9 mouse cellular contexts compared by ENCODE assay signal in the genomic region with DNA sequence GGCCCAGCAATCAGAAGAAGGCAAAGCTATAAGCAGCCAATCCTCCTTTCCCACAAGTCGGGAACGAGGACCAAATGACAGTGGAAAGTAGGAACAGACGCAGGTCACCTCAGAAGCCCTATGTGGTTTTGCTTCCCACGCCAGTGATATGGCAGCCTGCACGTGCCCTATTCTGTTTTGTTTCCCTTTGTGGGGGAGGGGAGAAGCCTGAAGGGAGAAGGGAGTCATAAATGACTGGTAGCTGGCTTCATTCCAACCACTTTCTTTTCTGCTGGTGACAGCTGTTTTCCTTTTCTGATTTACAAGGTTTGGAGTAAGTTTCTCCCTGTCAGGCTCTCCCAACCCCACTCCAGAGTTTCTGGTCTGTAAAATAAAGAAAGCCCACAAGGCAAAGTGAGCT. TPM values are rescaled to one million over a fixed set of nuclear protein-coding genes. Genes with fewer than 3 reads are reported as not detected.
DNase-seq lines count a peak whose midpoint lies in the region; ATAC-seq and TF ChIP-seq lines count a peak whose summit lies in the region.
"Had no signal": no experiment of that assay in that cellular context is flagged by ENCODE, and none has a peak within 500 bp of the region (broad histone marks: within the 10 kb centered on the region; RNA-seq: fewer than 3 reads in every experiment).

No protein-coding gene starts in this region.

- TF ChIP-seq POLR2A in brain, embryonic 14.5 days (IDR thresholded peaks at IDR 0.05; ENCODE audit: borderline replicate concordance, extremely low read depth, insufficient read depth, insufficient read length, poor library complexity, severe bottlenecking), result no peak

- peaks cover 100% of the 10 kb centered on the region for H3K36me3 ChIP-seq in hindbrain, embryonic 13.5 days
- peaks cover 71% of the 10 kb centered on the region for H3K36me3 ChIP-seq in hindbrain, embryonic 16.5 days (ENCODE audit: control insufficient read depth, insufficient read depth, low read length)
- H3K36me3 ChIP-seq in lung, postnatal 0 days (ENCODE audit: insufficient read depth, low read length), result peaks cover 67% of the 10 kb centered on the region

- no peak for TF ChIP-seq CTCF in brain, embryonic 14.5 days (IDR thresholded peaks at IDR 0.05; ENCODE audit: borderline replicate concordance, extremely low read depth, insufficient read depth, insufficient read length)
- TF ChIP-seq CTCF in lung, postnatal 0 days (IDR thresholded peaks at IDR 0.05), result no peak

- H3K9me3 ChIP-seq in hindbrain, embryonic 13.5 days, result no peaks in the 10 kb centered on the region
- H3K9me3 ChIP-seq in hindbrain, embryonic 16.5 days (ENCODE audit: control insufficient read depth, low read length), result no peaks in the 10 kb centered on the region
- H3K9me3 ChIP-seq in lung, postnatal 0 days (ENCODE audit: low read length), result no peaks in the 10 kb centered on the region
- H3K9me3 ChIP-seq: midbrain, embryonic 12.5 days had no signal

- 37% methylated on average over 5 of the region's 5 CpGs for WGBS in hindbrain, embryonic 13.5 days
- 42% methylated on average over 5 of the region's 5 CpGs for WGBS in hindbrain, embryonic 16.5 days
- WGBS in lung, postnatal 0 days, result 26% methylated on average over 5 of the region's 5 CpGs

- no peak overlapping the region for H3K4me3 ChIP-seq in hindbrain, embryonic 13.5 days
- no peak overlapping the region for H3K4me3 ChIP-seq in hindbrain, embryonic 16.5 days (ENCODE audit: low read length)
- H3K4me3 ChIP-seq in lung, postnatal 0 days (ENCODE audit: low read depth, low read length), result no peak overlapping the region
- H3K4me3 ChIP-seq: midbrain, embryonic 12.5 days had no signal

- no peaks in the 10 kb centered on the region for H3K27me3 ChIP-seq in hindbrain, embryonic 13.5 days
- no peaks in the 10 kb centered on the region for H3K27me3 ChIP-seq in hindbrain, embryonic 16.5 days (replicated peaks; ENCODE audit: control insufficient read depth, insufficient read depth, low read length)
- H3K27me3 ChIP-seq in lung, postnatal 0 days (replicated peaks; ENCODE audit: insufficient read depth, low read length), result no peaks in the 10 kb centered on the region
- H3K27me3 ChIP-seq: midbrain, embryonic 12.5 days had no signal

- H3K27ac ChIP-seq in hindbrain, embryonic 13.5 days, result peak overlapping the region; percentile 58
- no peak overlapping the region for H3K27ac ChIP-seq in hindbrain, embryonic 16.5 days (ENCODE audit: low read depth, low read length)
- H3K27ac ChIP-seq in lung, postnatal 0 days (ENCODE audit: low read length), result no peak overlapping the region
- H3K27ac ChIP-seq: midbrain, embryonic 12.5 days had no signal

- no peak overlapping the region for H3K4me2 ChIP-seq in hindbrain, embryonic 13.5 days
- H3K4me2 ChIP-seq in hindbrain, embryonic 16.5 days (ENCODE audit: low read length), result no peak overlapping the region
- H3K4me2 ChIP-seq in lung, postnatal 0 days (replicated peaks; ENCODE audit: low read depth, low read length), result no peak overlapping the region
- H3K4me2 ChIP-seq: midbrain, embryonic 12.5 days had no signal

- ATAC-seq in hindbrain, embryonic 13.5 days (ENCODE audit: low FRiP score), result no peak
- ATAC-seq in hindbrain, embryonic 16.5 days, result no peak
- peak; percentile 29; the same call in 1 of the 2 replicates for ATAC-seq in lung, postnatal 0 days

- DNase-seq in brain, embryonic 14.5 days (ENCODE audit: low read depth), result peak; percentile 82
- DNase-seq in heart, postnatal 4 days, result peak; percentile 53
- peak; percentile 77 for DNase-seq in lung, postnatal 0 days (ENCODE audit: low spot score)
- no peak for DNase-seq in urinary bladder, postnatal 14 days (ENCODE audit: low spot score)
- no peak for DNase-seq in cerebellum, adult 9-11 months
- DNase-seq in spleen, postnatal 36 days (ENCODE audit: low spot score in 2 of 2), result no peak

- TF ChIP-seq EP300 in lung, postnatal 0 days (IDR thresholded peaks at IDR 0.05), result peak; percentile 27; the same call in 1 of the 2 replicates

- H3K4me1 ChIP-seq in hindbrain, embryonic 13.5 days (replicated peaks), result peaks cover 23% of the 10 kb centered on the region
- no peaks in the 10 kb centered on the region for H3K4me1 ChIP-seq in hindbrain, embryonic 16.5 days (ENCODE audit: control insufficient read depth, insufficient read depth, low read depth, low read length)
- peaks cover 4% of the 10 kb centered on the region; the same call in 1 of the 2 replicates for H3K4me1 ChIP-seq in lung, postnatal 0 days (ENCODE audit: insufficient read depth, low read depth, low read length)

- no peak overlapping the region for H3K9ac ChIP-seq in hindbrain, embryonic 13.5 days
- H3K9ac ChIP-seq in hindbrain, embryonic 16.5 days (ENCODE audit: low read depth, low read length), result no peak overlapping the region
- H3K9ac ChIP-seq in lung, postnatal 0 days (replicated peaks; ENCODE audit: low read depth), result no peak overlapping the region
- H3K9ac ChIP-seq: midbrain, embryonic 12.5 days had no signal

RNA-seq across cellular contexts. Expression of a gene that starts 17.8 kb away (rescaled TPM):
- polyA plus RNA-seq in hindbrain, embryonic 13.5 days (2015; fragmentation: Nextera tagmentation; extraction: Ambion mirVana), result 13.4 and 14.1 TPM in 2 replicates
- polyA plus RNA-seq in hindbrain, embryonic 16.5 days (2015; fragmentation: Nextera tagmentation; extraction: Ambion mirVana), result 14.1 and 15.9 TPM in 2 replicates
- polyA plus RNA-seq in brain, embryonic 14.5 days (2012; rRNA removed), result 11.7 and 12.8 TPM in 2 replicates
- 10 to 100 TPM in 1 of 2 experiments, 1 to 10 TPM in 1; 9.8 to 12.0 TPM for total RNA-seq in heart, postnatal 4 days (2021)
- polyA plus RNA-seq in lung, postnatal 0 days (2015; fragmentation: Nextera tagmentation; extraction: Ambion mirVana), result 17.3 and 17.8 TPM in 2 replicates

RNA-seq across cellular contexts. Expression of a gene that starts 40.3 kb away (rescaled TPM):
- 3.4 and 4.4 TPM in 2 replicates for polyA plus RNA-seq in hindbrain, embryonic 13.5 days (2015; fragmentation: Nextera tagmentation; extraction: Ambion mirVana)
- 3.6 and 3.7 TPM in 2 replicates for polyA plus RNA-seq in hindbrain, embryonic 16.5 days (2015; fragmentation: Nextera tagmentation; extraction: Ambion mirVana)
- 34.4 and 39.9 TPM in 2 replicates for polyA plus RNA-seq in brain, embryonic 14.5 days (2012; rRNA removed)
- 10 to 100 TPM; 21.4 to 22.1 TPM for total RNA-seq in heart, postnatal 4 days (2021)
- polyA plus RNA-seq in lung, postnatal 0 days (2015; fragmentation: Nextera tagmentation; extraction: Ambion mirVana), result 5.8 and 9.4 TPM in 2 replicates

Comparison
In these comparisons a context has a peak if more than half of its experiments do, and no peak if none do; other contexts are left out.
1. DNase-seq: peak in brain, embryonic 14.5 days (single experiment), heart, postnatal 4 days (single experiment) and lung, postnatal 0 days (single experiment); none in urinary bladder, postnatal 14 days (single experiment), cerebellum, adult 9-11 months (single experiment) and spleen, postnatal 36 days (0 of 2).